Mouse (Mus musculus) midbrain, embryonic 11.5 days (tissue): ENCODE results near the gene Sox21. TPM values are rescaled to one million over a fixed set of nuclear protein-coding genes. Genes with fewer than 3 reads are reported as not detected.

Experiments
- ATAC-seq: fragments of 200-750 bp; cut with Nextera tagmentation; 2 replicates; pipeline ENCODE4 v1.8.0; 2017; ENCODE audit warnings: moderate TSS enrichment, moderate library complexity; ENCODE audit not compliant: low FRiP score
- DNase-seq: peaks from one replicate; pipeline ENCODE4 v3.0.0; 2015; ENCODE audit warnings: low spot score; ENCODE audit errors: missing footprints
- H3K27ac ChIP-seq: fragments of 300-500 bp; sonication (generic); 2 replicates; pipeline ENCODE4 v1.5.1; 2014; ENCODE audit warnings: low read depth, low read length
- H3K27me3 ChIP-seq: fragments of 300-500 bp; sonication (generic); 2 replicates; pipeline ENCODE4 v1.6.1; 2014; ENCODE audit warnings: mild to moderate bottlenecking, low read length, moderate library complexity, mixed read lengths; ENCODE audit not compliant: control insufficient read depth, insufficient read depth
- H3K36me3 ChIP-seq: fragments of 300-500 bp; sonication (generic); 2 replicates; pipeline ENCODE4 v1.6.1; 2014; ENCODE audit warnings: mild to moderate bottlenecking, low read length, moderate library complexity, mixed read lengths; ENCODE audit not compliant: control insufficient read depth, insufficient read depth
- H3K4me1 ChIP-seq: fragments of 300-500 bp; sonication (generic); 2 replicates; pipeline ENCODE4 v1.6.1; 2014; ENCODE audit warnings: low read length; ENCODE audit not compliant: control insufficient read depth, insufficient read depth
- H3K4me2 ChIP-seq: fragments of 300-500 bp; sonication (generic); 2 replicates; pipeline ENCODE4 v1.6.1; 2014; ENCODE audit warnings: mild to moderate bottlenecking, moderate library complexity
- H3K4me3 ChIP-seq: fragments of 300-500 bp; sonication (generic); 2 replicates; pipeline ENCODE4 v1.5.1; 2014; ENCODE audit warnings: low read depth, low read length
- H3K9ac ChIP-seq: fragments of 300-500 bp; sonication (generic); 2 replicates; pipeline ENCODE4 v1.6.1; 2014; ENCODE audit warnings: low read length
- H3K9me3 ChIP-seq: fragments of 300-500 bp; sonication (generic); 2 replicates; pipeline ENCODE4 v1.6.1; 2016; ENCODE audit warnings: low read length; ENCODE audit not compliant: control insufficient read depth
- WGBS: fragments of 180-500 bp; shearing (Covaris S2); extraction: QIAGEN DNeasy Blood & Tissue Kit; methylation state at CpG from one replicate; pipeline ENCODE4 v1.1.7; 2014; 5-methylcytosine and 5-hydroxymethylcytosine counted together
- microRNA-seq: library from miRNA; unstranded; fragments of <30 nt; microRNA quantifications from one replicate; pipeline ENCODE4, GENCODE M21; 2017
- polyA plus RNA-seq: library from polyadenylated mRNA; unstranded; fragments of >200 nt; fragmentation: Nextera tagmentation; extraction: Ambion mirVana; gene quantifications from 2 replicates; pipeline ENCODE4 v1.2.1, GENCODE M21; 2014

The Sox21 gene
- polyA plus RNA-seq, 1 experiment from 2014 or later = 24.5 TPM

DNA sequence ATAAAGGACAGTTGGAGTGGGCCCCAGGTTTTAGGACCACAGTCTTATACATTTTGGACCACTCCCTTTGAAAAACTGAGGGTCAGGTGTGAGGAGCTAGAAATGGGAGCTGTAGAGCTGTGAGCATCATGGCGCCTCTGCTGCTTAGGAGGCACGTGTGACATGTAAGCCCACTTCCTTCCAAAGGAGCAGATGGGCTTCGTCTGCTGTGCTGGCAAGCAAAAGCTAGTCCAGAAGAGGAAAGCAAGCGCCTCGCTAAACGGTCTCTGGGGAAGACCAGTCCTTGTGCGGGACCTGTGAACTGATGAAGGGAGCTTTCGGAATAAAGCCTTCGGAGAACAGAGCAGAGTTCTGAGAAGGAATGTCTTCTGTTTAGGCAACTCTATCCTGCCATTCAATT, 45.4 kb downstream of the Sox21 start:
- WGBS = 90% methylated on average over 9 of the region's 9 CpGs

More for the DNA sequence above, 45.4 kb downstream of the Sox21 start:
- no peaks in the 10 kb centered on the region for H3K36me3 ChIP-seq
- H3K4me1 ChIP-seq = peaks cover 13% of the 10 kb centered on the region
- H3K27ac ChIP-seq = no peak overlapping the region
- H3K9me3 ChIP-seq = no peaks in the 10 kb centered on the region
- H3K9ac ChIP-seq = no peak overlapping the region
- no peak overlapping the region for H3K4me2 ChIP-seq
- H3K27me3 ChIP-seq = no peaks in the 10 kb centered on the region; the same call in 1 of the 2 replicates
- ATAC-seq = no peak
- H3K4me3 ChIP-seq = no peak overlapping the region
- DNase-seq = no peak

Small RNA genes within 50 kb of the gene (microRNA-seq; reads per million reads assigned to microRNA genes)
- gene Mir6241 = not detected

Other genes starting within 250 kb of the Sox21 start
- 2.1 and 2.5 TPM in 2 replicates for gene Dct, start 184.8 kb downstream of the Sox21 start, polyA plus RNA-seq
- gene Tgds, start 104.3 kb downstream of the Sox21 start, polyA plus RNA-seq = 28.7 and 29.5 TPM in 2 replicates
- gene Gpr180, start 99.9 kb downstream of the Sox21 start, polyA plus RNA-seq = 29.5 and 32.3 TPM in 2 replicates
- not detected in 2 replicates for gene Gm9376, start 29.9 kb upstream of the Sox21 start, polyA plus RNA-seq